Mouse (Mus musculus): ENCODE data around the gene Tiam1.

DNA sequence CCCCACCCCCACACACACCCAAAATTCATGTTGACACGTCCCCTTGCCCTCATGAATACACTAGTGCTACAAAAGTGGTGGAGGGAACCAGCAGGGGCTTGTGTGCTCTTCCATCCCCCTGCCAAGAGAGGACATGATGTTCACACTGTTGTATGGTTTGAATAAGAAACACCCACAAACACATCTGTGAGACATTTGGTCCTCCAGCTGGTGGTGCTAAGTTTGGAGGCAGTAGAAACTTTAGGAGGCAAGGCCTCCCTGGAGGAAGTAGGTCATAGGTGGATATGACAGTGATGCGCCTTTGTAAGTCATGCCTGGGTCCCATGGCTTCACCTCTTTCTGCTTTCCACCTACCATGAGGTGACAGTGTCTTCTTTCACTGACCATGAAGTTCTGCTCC, 366.1 kb downstream of the Tiam1 start:
- no peak for TF ChIP-seq EP300 (IDR thresholded peaks at IDR 0.05)
- no peak for TF ChIP-seq CTCF (IDR thresholded peaks at IDR 0.05)
